Mouse (Mus musculus) lung, postnatal 25 days (tissue): ENCODE results near the gene Spata31d1a.
"Not testable (repeated sequence)": the region's sequence is repeated elsewhere in the genome, so short reads cannot be mapped to it uniquely, and the experiment has no call there.

Experiments used
- DNase-seq: peaks from one replicate; pipeline ENCODE4 v3.0.0; 2022; ENCODE audit warnings: low spot score

Spata31d1a gene

GRCm38 (mm10) chr13:59710230-59710629 lies at the start of gene Spata31d1a:
Spata31d1a (minus strand) TSS chr13:59710330.
- no peak for DNase-seq

- DNase-seq, result no peak
Measured at GRCm38 (mm10) chr13:59756906-59757305, 46.8 kb upstream of the Spata31d1a start.

GRCm38 (mm10) chr13:59750310-59750709 lies 40.2 kb upstream of the Spata31d1a start:
- no peak for DNase-seq

GRCm38 (mm10) chr13:59746711-59747110 lies 36.6 kb upstream of the Spata31d1a start, which contains the start of gene 1700014D04Rik:
1700014D04Rik (minus strand) TSS chr13:59746752.
- no peak for DNase-seq

- no peak for DNase-seq
Measured at GRCm38 (mm10) chr13:59746164-59746563, 36.0 kb upstream of the Spata31d1a start.

- DNase-seq, result no peak
Measured at GRCm38 (mm10) chr13:59745462-59745861, 35.3 kb upstream of the Spata31d1a start.

GRCm38 (mm10) chr13:59741697-59742096 lies 31.6 kb upstream of the Spata31d1a start:
- no peak for DNase-seq

GRCm38 (mm10) chr13:59741096-59741495 lies 31.0 kb upstream of the Spata31d1a start:
- DNase-seq, result peak; percentile 29

- no peak for DNase-seq
Measured at GRCm38 (mm10) chr13:59739397-59739796, 29.3 kb upstream of the Spata31d1a start.

- DNase-seq, result no peak
Measured at GRCm38 (mm10) chr13:59738455-59738854, 28.3 kb upstream of the Spata31d1a start.

- DNase-seq, result no peak
Measured at GRCm38 (mm10) chr13:59735190-59735589, 25.1 kb upstream of the Spata31d1a start.

GRCm38 (mm10) chr13:59734347-59734746 lies 24.2 kb upstream of the Spata31d1a start:
- not testable (repeated sequence) for DNase-seq

GRCm38 (mm10) chr13:59733936-59734335 lies 23.8 kb upstream of the Spata31d1a start:
- DNase-seq, result no peak

GRCm38 (mm10) chr13:59731652-59732051 lies 21.5 kb upstream of the Spata31d1a start, which contains the start of gene Spata31d1d:
Spata31d1d (minus strand) TSS chr13:59731752.
- DNase-seq, result no peak

GRCm38 (mm10) chr13:59728378-59729093 lies 18.4 kb upstream of the Spata31d1a start:
- peak; percentile 85 for DNase-seq

- no peak for DNase-seq
Measured at GRCm38 (mm10) chr13:59726139-59726867, 16.2 kb upstream of the Spata31d1a start.

- DNase-seq, result not testable (repeated sequence)
Measured at GRCm38 (mm10) chr13:59722089-59722488, 12.0 kb upstream of the Spata31d1a start.

- DNase-seq, result no peak
Measured at GRCm38 (mm10) chr13:59719475-59719874, 9.3 kb upstream of the Spata31d1a start.

- DNase-seq, result peak; percentile 42
Measured at GRCm38 (mm10) chr13:59718857-59719440, 8.8 kb upstream of the Spata31d1a start.

GRCm38 (mm10) chr13:59713710-59714109 lies 3.6 kb upstream of the Spata31d1a start:
- no peak for DNase-seq

GRCm38 (mm10) chr13:59711984-59712383 lies 1.9 kb upstream of the Spata31d1a start, which contains the start of gene Spata31d1b:
Spata31d1b (plus strand) TSS chr13:59712284.
- not testable (repeated sequence) for DNase-seq

GRCm38 (mm10) chr13:59704562-59704961 lies 5.6 kb downstream of the Spata31d1a start:
- DNase-seq, result peak; percentile 48

GRCm38 (mm10) chr13:59703514-59703913 lies 6.6 kb downstream of the Spata31d1a start:
- DNase-seq, result no peak
